In genomic region chr3:108983989-108984388, GRCm38 (mm10) we compare ENCODE assay signal across 29 mouse cellular contexts. TPM values are rescaled to one million over a fixed set of nuclear protein-coding genes. Genes with fewer than 3 reads are reported as not detected.
DNase-seq lines count a peak whose midpoint lies in the region; ATAC-seq and TF ChIP-seq lines count a peak whose summit lies in the region.
"Had no signal": no experiment of that assay in that cellular context is flagged by ENCODE, and none has a peak within 500 bp of the region (broad histone marks: within the 10 kb centered on the region; RNA-seq: fewer than 3 reads in every experiment).

No protein-coding gene starts in this region.

- no peak for TF ChIP-seq CTCF in G1E (IDR thresholded peaks at IDR 0.05; ENCODE audit: low read depth, low read length)

- peaks cover 6% of the 10 kb centered on the region for H3K9me3 ChIP-seq in G1E (replicated peaks)
- no peaks in the 10 kb centered on the region for H3K9me3 ChIP-seq in hindbrain, embryonic 16.5 days (ENCODE audit: control insufficient read depth, low read length)
- H3K9me3 ChIP-seq: heart, embryonic 13.5 days; limb, embryonic 13.5 days; lung, embryonic 15.5 days; midbrain, embryonic 12.5 days; neural tube, embryonic 12.5 days had no signal

- no peaks in the 10 kb centered on the region for H3K4me1 ChIP-seq in G1E (ENCODE audit: insufficient read depth, low read depth, low read length)
- H3K4me1 ChIP-seq in hindbrain, embryonic 16.5 days (ENCODE audit: control insufficient read depth, insufficient read depth, low read depth, low read length), result peaks cover 3% of the 10 kb centered on the region
- H3K4me1 ChIP-seq: heart, embryonic 13.5 days; limb, embryonic 13.5 days; lung, embryonic 15.5 days; neural tube, embryonic 12.5 days had no signal

- no peak for DNase-seq in G1E (ENCODE audit: low spot score)
- peak; percentile 60 for DNase-seq in thymus, postnatal 14 days
- DNase-seq in cerebellum, adult 9-11 months, result no peak
- no peak for DNase-seq in cerebellum, postnatal 36 days
- DNase-seq in embryo, embryonic 9.5 days (ENCODE audit: extremely low spot score), result no peak
- DNase-seq: adrenal gland, adult 8-10 months; cerebellum, postnatal 10 days; gastrocnemius, postnatal 14 days; heart, adult 18-20 months; heart, postnatal 36 days; kidney, adult 18-20 months; lung, postnatal 4 days; right cerebral cortex, postnatal 14 days; spleen, adult 18-20 months had no signal

- no peak overlapping the region for H3K4me2 ChIP-seq in hindbrain, embryonic 16.5 days (ENCODE audit: low read length)
- H3K4me2 ChIP-seq: heart, embryonic 13.5 days; limb, embryonic 13.5 days; lung, embryonic 15.5 days; midbrain, embryonic 12.5 days; neural tube, embryonic 12.5 days had no signal

- no peak overlapping the region for H3K27ac ChIP-seq in hindbrain, embryonic 16.5 days (ENCODE audit: low read depth, low read length)
- H3K27ac ChIP-seq: heart, embryonic 13.5 days; kidney, postnatal 0 days; limb, embryonic 13.5 days; lung, embryonic 15.5 days; midbrain, embryonic 12.5 days; neural tube, embryonic 12.5 days had no signal

- ATAC-seq in G1E (ENCODE audit: extremely low read depth, insufficient number of reproducible peaks, low FRiP score, poor library complexity, severe bottlenecking), result 0 out of 2 replicates have a peak, but pooled peaks have one; percentile 42
- ATAC-seq in hematopoietic stem cell, adult 5-6 weeks (replicated peaks in 1 of 2; ENCODE audit: insufficient read depth in 1 of 2, low FRiP score in 2 of 2, low TSS enrichment in 1 of 2, low read depth in 1 of 2, poor library complexity in 2 of 2, severe bottlenecking in 2 of 2), result 0 out of 4 replicates have a peak, but pooled peaks have one; percentile 3 to 21
- ATAC-seq in megakaryocyte, adult 5-6 weeks (ENCODE audit: poor library complexity, severe bottlenecking), result peak; percentile 35; the same call in 1 of the 2 replicates
- ATAC-seq in hindbrain, embryonic 16.5 days, result no peak

- H3K9ac ChIP-seq in hindbrain, embryonic 16.5 days (ENCODE audit: low read depth, low read length), result no peak overlapping the region
- H3K9ac ChIP-seq: heart, embryonic 13.5 days; limb, embryonic 13.5 days; lung, embryonic 15.5 days; midbrain, embryonic 12.5 days; neural tube, embryonic 12.5 days had no signal

- H3K27me3 ChIP-seq in G1E (ENCODE audit: insufficient read depth, low read length), result no peaks in the 10 kb centered on the region; the same call in 1 of the 2 replicates
- no peaks in the 10 kb centered on the region for H3K27me3 ChIP-seq in hindbrain, embryonic 16.5 days (replicated peaks; ENCODE audit: control insufficient read depth, insufficient read depth, low read length)
- H3K27me3 ChIP-seq: CH12.LX; heart, embryonic 13.5 days; limb, embryonic 13.5 days; lung, embryonic 15.5 days; midbrain, embryonic 12.5 days; neural tube, embryonic 12.5 days had no signal

- H3K4me3 ChIP-seq in G1E (ENCODE audit: low read depth, low read length), result no peak overlapping the region
- no peak overlapping the region for H3K4me3 ChIP-seq in hindbrain, embryonic 16.5 days (ENCODE audit: low read length)
- H3K4me3 ChIP-seq: heart, embryonic 13.5 days; limb, embryonic 13.5 days; lung, embryonic 15.5 days; midbrain, embryonic 12.5 days; neural tube, embryonic 12.5 days had no signal

- 92% methylated on average over 5 of the region's 5 CpGs for WGBS in hindbrain, embryonic 16.5 days

- H3K36me3 ChIP-seq in G1E (replicated peaks), result no peaks in the 10 kb centered on the region
- H3K36me3 ChIP-seq in hindbrain, embryonic 16.5 days (ENCODE audit: control insufficient read depth, insufficient read depth, low read length), result peaks cover 14% of the 10 kb centered on the region

RNA-seq across cellular contexts. Expression of gene Fam102b, which starts 43.4 kb away (rescaled TPM):
- total RNA-seq in G1E (2014; fragmentation: Nextera tagmentation) (0.15 TPM in 1 of 2 replicates, not detected in the other), G1E (2017) (0.06 and 0.11 TPM in 2 replicates)
- polyA plus RNA-seq in G1E (2012), result 0.01 TPM in 1 of 2 replicates, not detected in the other
- total RNA-seq in hematopoietic stem cell, adult 5-6 weeks (2017), result 27.8 and 31.7 TPM in 2 replicates
- total RNA-seq in megakaryocyte, adult 5-6 weeks (2015), result 30.7 and 33.5 TPM in 2 replicates
- 41.3 and 42.0 TPM in 2 replicates for total RNA-seq in megakaryocyte, adult 5-6 weeks (2017)
- polyA plus RNA-seq in hindbrain, embryonic 16.5 days (2015; fragmentation: Nextera tagmentation; extraction: Ambion mirVana), result 11.0 and 12.6 TPM in 2 replicates

RNA-seq across cellular contexts. Expression of gene Gm9857, which starts 43.7 kb away (rescaled TPM):
- total RNA-seq in G1E (2014; fragmentation: Nextera tagmentation) (not detected in 2 replicates), G1E (2017) (not detected in 2 replicates)
- not detected in 2 replicates for polyA plus RNA-seq in G1E (2012)
- total RNA-seq in hematopoietic stem cell, adult 5-6 weeks (2017), result not detected in 2 replicates
- not detected in 2 replicates for total RNA-seq in megakaryocyte, adult 5-6 weeks (2015)
- total RNA-seq in megakaryocyte, adult 5-6 weeks (2017), result not detected in 2 replicates
- not detected in 2 replicates for polyA plus RNA-seq in hindbrain, embryonic 16.5 days (2015; fragmentation: Nextera tagmentation; extraction: Ambion mirVana)
- total RNA-seq: adrenal gland, adult 8-10 months; CH12.LX; gastrocnemius, postnatal 14 days; heart, adult 18-20 months; heart, postnatal 36 days; layer of hippocampus, adult 18-20 months; layer of hippocampus, postnatal 25 days; left cerebral cortex, postnatal 10 days had no signal
- polyA plus RNA-seq: forebrain, embryonic 11.5 days; heart, embryonic 13.5 days; kidney, postnatal 0 days; lung, embryonic 15.5 days; midbrain, embryonic 12.5 days; neural tube, embryonic 12.5 days; stomach, embryonic 14.5 days had no signal

RNA-seq across cellular contexts. Expression of gene Henmt1, which starts 44.3 kb away (rescaled TPM):
- total RNA-seq in G1E (2014; fragmentation: Nextera tagmentation) (not detected in 2 replicates), G1E (2017) (0.06 and 0.22 TPM in 2 replicates)
- polyA plus RNA-seq in G1E (2012), result not detected in 2 replicates
- total RNA-seq in hematopoietic stem cell, adult 5-6 weeks (2017), result 0.99 TPM in 1 of 2 replicates, not detected in the other
- 0.11 TPM in 1 of 2 replicates, not detected in the other for total RNA-seq in megakaryocyte, adult 5-6 weeks (2015)
- 0.45 TPM in 1 of 2 replicates, not detected in the other for total RNA-seq in megakaryocyte, adult 5-6 weeks (2017)
- 3.7 and 3.8 TPM in 2 replicates for polyA plus RNA-seq in hindbrain, embryonic 16.5 days (2015; fragmentation: Nextera tagmentation; extraction: Ambion mirVana)
- total RNA-seq: CH12.LX; gastrocnemius, postnatal 14 days; heart, adult 18-20 months; heart, postnatal 36 days had no signal
- polyA plus RNA-seq: heart, embryonic 13.5 days had no signal

Comparison
In these comparisons a context has a peak if more than half of its experiments do, and no peak if none do; other contexts are left out.
1. RNA of gene Fam102b, which starts 43.4 kb away (total RNA-seq): 30.7 to 42.0 TPM in megakaryocyte, adult 5-6 weeks and 27.8 to 31.7 TPM in hematopoietic stem cell, adult 5-6 weeks; 0.06 to 0.15 TPM in G1E; every median in the first group is over 10 times any median in the second.